Mouse (Mus musculus): ENCODE measurements around the gene Epo.
A peak's percentile ranks its signal among the peaks of the same experiment; 100 is the strongest.

DNA sequence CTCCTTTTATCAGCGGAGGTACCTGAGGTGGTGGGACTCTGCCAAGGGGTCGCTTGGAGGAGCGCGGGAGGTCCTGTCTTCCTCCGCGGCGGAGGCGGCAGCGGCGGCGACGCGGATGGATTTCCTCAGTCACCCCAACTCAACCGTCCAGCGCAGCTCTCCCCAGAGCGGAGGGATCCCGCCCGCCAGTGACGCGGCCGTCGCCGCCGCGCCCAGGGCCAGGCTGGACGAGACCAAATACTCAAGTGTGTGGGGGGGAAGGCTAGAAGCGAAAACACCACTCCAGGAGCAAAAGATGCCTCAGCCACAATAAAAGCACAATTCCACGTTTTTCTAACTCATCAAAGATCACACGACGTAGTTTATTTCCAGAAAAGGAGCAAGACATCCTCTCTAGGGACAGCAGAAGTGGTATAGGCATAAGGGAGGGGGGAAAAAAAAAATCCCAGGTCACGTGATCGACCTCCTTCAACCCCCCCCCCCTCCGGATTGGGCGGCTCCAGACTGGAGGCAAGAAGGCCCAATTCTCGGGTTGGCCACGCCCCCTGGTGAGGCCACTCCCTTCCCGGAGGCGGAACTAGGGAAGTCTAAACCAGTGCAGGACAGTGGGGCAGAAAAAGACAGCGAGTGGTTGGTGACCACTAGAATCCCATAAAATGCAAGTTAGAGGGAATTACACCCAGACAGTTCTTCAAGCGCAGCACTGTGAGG, at the start of gene Epo, which contains the start of gene Gnb2:
- TF ChIP-seq CTCF (IDR thresholded peaks at IDR 0.05; ENCODE audit: low read depth) (no peak), EP300 (IDR thresholded peaks at IDR 0.05; ENCODE audit: low read depth) (peak; percentile 74)
